Mouse (Mus musculus): ENCODE results near the gene Uba1. TPM values are rescaled to one million over a fixed set of nuclear protein-coding genes. Genes with fewer than 3 reads are reported as not detected.

The Uba1 gene
- polyA plus RNA-seq, 1 experiment from 2014 or later: 77.1 TPM

- Histone ChIP-seq H3K9ac (ENCODE audit: low read depth, low read length) (peak within 1 kb of the TSS; percentile 86), H3K4me2 (replicated peaks; ENCODE audit: low read depth) (peak within 1 kb of the TSS; percentile 69), H3K4me3 (ENCODE audit: low read depth, low read length) (peak within 1 kb of the TSS; percentile 68), H3K36me3 (ENCODE audit: control insufficient read depth, insufficient read depth) (peaks cover 4% of the 10 kb centered on the region; the same call in 1 of the 2 replicates), H3K4me1 (replicated peaks; ENCODE audit: control insufficient read depth, insufficient read depth, low read length) (no peaks in the 10 kb centered on the region), H3K27me3 (replicated peaks; ENCODE audit: control insufficient read depth, insufficient read depth, low read length) (no peaks in the 10 kb centered on the region), H3K9me3 (ENCODE audit: control insufficient read depth) (no peaks in the 10 kb centered on the region), H3K27ac (ENCODE audit: low read depth, low read length) (peak within 1 kb of the TSS; percentile 91)
- peak; percentile 91 for ATAC-seq
- 18% methylated on average over 16 of the region's 16 CpGs for WGBS
- TF ChIP-seq CTCF (IDR thresholded peaks at IDR 0.05; ENCODE audit: low read depth): no peak
These were observed 29.5 kb downstream of the Uba1 start, which contains the start of gene Cdk16 for GRCm38 (mm10) chrX:20687519-20688067. Gene Cdk16 (plus strand): TSS chrX:20687954.

GRCm38 (mm10) chrX:20688068-20688547, 30.0 kb downstream of the Uba1 start:
- peak overlapping the region; percentile 68 for H3K4me3 ChIP-seq (ENCODE audit: low read depth, low read length)
- WGBS: 19% methylated on average over 33 of the region's 33 CpGs
- H3K4me2 ChIP-seq (replicated peaks; ENCODE audit: low read depth): peak overlapping the region; percentile 69
- TF ChIP-seq CTCF (IDR thresholded peaks at IDR 0.05; ENCODE audit: low read depth): no peak
- peak overlapping the region; percentile 91 for H3K27ac ChIP-seq (ENCODE audit: low read depth, low read length)
- no peaks in the 10 kb centered on the region for H3K4me1 ChIP-seq (replicated peaks; ENCODE audit: control insufficient read depth, insufficient read depth, low read length)
- H3K36me3 ChIP-seq (ENCODE audit: control insufficient read depth, insufficient read depth): no peaks in the 10 kb centered on the region
- H3K9me3 ChIP-seq (ENCODE audit: control insufficient read depth): no peaks in the 10 kb centered on the region
- peak overlapping the region; percentile 86 for H3K9ac ChIP-seq (ENCODE audit: low read depth, low read length)
- H3K27me3 ChIP-seq (replicated peaks; ENCODE audit: control insufficient read depth, insufficient read depth, low read length): no peaks in the 10 kb centered on the region
- peak; percentile 86 for ATAC-seq

- Histone ChIP-seq H3K9me3 (ENCODE audit: control insufficient read depth) (no peaks in the 10 kb centered on the region), H3K4me3 (ENCODE audit: low read depth, low read length) (peak overlapping the region; percentile 68), H3K36me3 (ENCODE audit: control insufficient read depth, insufficient read depth) (no peaks in the 10 kb centered on the region), H3K27me3 (replicated peaks; ENCODE audit: control insufficient read depth, insufficient read depth, low read length) (no peaks in the 10 kb centered on the region), H3K4me1 (replicated peaks; ENCODE audit: control insufficient read depth, insufficient read depth, low read length) (no peaks in the 10 kb centered on the region), H3K9ac (ENCODE audit: low read depth, low read length) (peak overlapping the region; percentile 86), H3K27ac (ENCODE audit: low read depth, low read length) (peak overlapping the region; percentile 91), H3K4me2 (replicated peaks; ENCODE audit: low read depth) (peak overlapping the region; percentile 69)
- TF ChIP-seq CTCF (IDR thresholded peaks at IDR 0.05; ENCODE audit: low read depth): peak; percentile 48
- peak; percentile 42 for ATAC-seq
- 16% methylated on average over 30 of the region's 35 CpGs for WGBS
These were observed 30.5 kb downstream of the Uba1 start for GRCm38 (mm10) chrX:20688615-20689014.

GRCm38 (mm10) chrX:20691566-20691965, 33.4 kb downstream of the Uba1 start:
- no peak for ATAC-seq
- TF ChIP-seq CTCF (IDR thresholded peaks at IDR 0.05; ENCODE audit: low read depth): no peak
- Histone ChIP-seq H3K4me2 (replicated peaks; ENCODE audit: low read depth) (no peak overlapping the region), H3K27ac (ENCODE audit: low read depth, low read length) (no peak overlapping the region), H3K36me3 (ENCODE audit: control insufficient read depth, insufficient read depth) (peaks cover 15% of the 10 kb centered on the region), H3K4me3 (ENCODE audit: low read depth, low read length) (no peak overlapping the region), H3K27me3 (replicated peaks; ENCODE audit: control insufficient read depth, insufficient read depth, low read length) (no peaks in the 10 kb centered on the region), H3K9ac (ENCODE audit: low read depth, low read length) (no peak overlapping the region), H3K9me3 (ENCODE audit: control insufficient read depth) (no peaks in the 10 kb centered on the region), H3K4me1 (replicated peaks; ENCODE audit: control insufficient read depth, insufficient read depth, low read length) (no peaks in the 10 kb centered on the region)
- 65% methylated on average over 3 of the region's 3 CpGs for WGBS

GRCm38 (mm10) chrX:20692616-20693015, 34.5 kb downstream of the Uba1 start:
- 78% methylated on average over 1 of the region's 1 CpGs for WGBS
- Histone ChIP-seq H3K9ac (ENCODE audit: low read depth, low read length) (no peak overlapping the region), H3K27ac (ENCODE audit: low read depth, low read length) (no peak overlapping the region), H3K4me2 (replicated peaks; ENCODE audit: low read depth) (no peak overlapping the region), H3K4me3 (ENCODE audit: low read depth, low read length) (no peak overlapping the region), H3K4me1 (replicated peaks; ENCODE audit: control insufficient read depth, insufficient read depth, low read length) (no peaks in the 10 kb centered on the region), H3K36me3 (ENCODE audit: control insufficient read depth, insufficient read depth) (peaks cover 20% of the 10 kb centered on the region), H3K9me3 (ENCODE audit: control insufficient read depth) (no peaks in the 10 kb centered on the region), H3K27me3 (replicated peaks; ENCODE audit: control insufficient read depth, insufficient read depth, low read length) (no peaks in the 10 kb centered on the region)
- no peak for ATAC-seq
- no peak for TF ChIP-seq CTCF (IDR thresholded peaks at IDR 0.05; ENCODE audit: low read depth)

GRCm38 (mm10) chrX:20695842-20696241, 37.7 kb downstream of the Uba1 start:
- Histone ChIP-seq H3K9me3 (ENCODE audit: control insufficient read depth) (no peaks in the 10 kb centered on the region), H3K36me3 (ENCODE audit: control insufficient read depth, insufficient read depth) (peaks cover 30% of the 10 kb centered on the region), H3K27me3 (replicated peaks; ENCODE audit: control insufficient read depth, insufficient read depth, low read length) (no peaks in the 10 kb centered on the region), H3K4me3 (ENCODE audit: low read depth, low read length) (no peak overlapping the region), H3K27ac (ENCODE audit: low read depth, low read length) (no peak overlapping the region), H3K4me1 (replicated peaks; ENCODE audit: control insufficient read depth, insufficient read depth, low read length) (no peaks in the 10 kb centered on the region), H3K9ac (ENCODE audit: low read depth, low read length) (no peak overlapping the region), H3K4me2 (replicated peaks; ENCODE audit: low read depth) (no peak overlapping the region)
- ATAC-seq: no peak
- TF ChIP-seq CTCF (IDR thresholded peaks at IDR 0.05; ENCODE audit: low read depth): no peak
- WGBS: 90% methylated on average over 4 of the region's 4 CpGs
